11 mouse cellular contexts compared by ENCODE assay signal in genomic region chr16:78457731-78458151, GRCm38 (mm10).
DNase-seq lines count a peak whose midpoint lies in the region; ATAC-seq and TF ChIP-seq lines count a peak whose summit lies in the region.
"Had no signal": no experiment of that assay in that cellular context is flagged by ENCODE, and none has a peak within 500 bp of the region (broad histone marks: within the 10 kb centered on the region; RNA-seq: fewer than 3 reads in every experiment).

No protein-coding gene starts in this region.

- no peak for TF ChIP-seq POLR2A in heart, adult 2 months (IDR thresholded peaks at IDR 0.05; ENCODE audit: insufficient read depth, low read depth, low read length)

- H3K4me1 ChIP-seq in midbrain, embryonic 12.5 days, result no peaks in the 10 kb centered on the region
- H3K4me1 ChIP-seq in midbrain, embryonic 11.5 days (ENCODE audit: control insufficient read depth, insufficient read depth, low read length), result no peaks in the 10 kb centered on the region
- H3K4me1 ChIP-seq in forebrain, embryonic 15.5 days, result no peaks in the 10 kb centered on the region
- H3K4me1 ChIP-seq in heart, adult 2 months (ENCODE audit: control insufficient read depth, insufficient read depth, low read length), result no peaks in the 10 kb centered on the region

- no peaks in the 10 kb centered on the region for H3K36me3 ChIP-seq in midbrain, embryonic 12.5 days
- H3K36me3 ChIP-seq in midbrain, embryonic 11.5 days (ENCODE audit: control insufficient read depth, insufficient read depth, low read length), result no peaks in the 10 kb centered on the region
- no peaks in the 10 kb centered on the region for H3K36me3 ChIP-seq in forebrain, embryonic 15.5 days
- H3K36me3 ChIP-seq in heart, adult 2 months (ENCODE audit: control insufficient read depth, insufficient read depth, low read length), result no peaks in the 10 kb centered on the region

- H3K4me2 ChIP-seq in midbrain, embryonic 12.5 days (replicated peaks), result no peak overlapping the region
- H3K4me2 ChIP-seq in midbrain, embryonic 11.5 days, result no peak overlapping the region
- no peak overlapping the region for H3K4me2 ChIP-seq in forebrain, embryonic 15.5 days (replicated peaks)

- DNase-seq in frontal cortex, postnatal 36 days (ENCODE audit: low spot score in 2 of 2), result no peak
- no peak for DNase-seq in midbrain, embryonic 11.5 days (ENCODE audit: low spot score, missing footprints)
- peak; percentile 51 for DNase-seq in retina, postnatal 1 day
- DNase-seq in heart, adult 2 months, result no peak
- DNase-seq in right cerebral cortex, postnatal 25 days, result no peak
- DNase-seq: heart, adult 18-20 months; heart, postnatal 36 days; kidney, adult 9 months had no signal

- ATAC-seq in frontal cortex, adult (ENCODE audit: low TSS enrichment), result peak; percentile 65; the same call in 1 of the 2 replicates
- 0 out of 2 replicates have a peak, but pooled peaks have one; percentile 7 for ATAC-seq in midbrain, embryonic 12.5 days (ENCODE audit: low FRiP score, low read depth)
- ATAC-seq in midbrain, embryonic 11.5 days (ENCODE audit: low FRiP score), result no peak
- ATAC-seq in forebrain, embryonic 15.5 days (replicated peaks), result peak; percentile 91

- H3K4me3 ChIP-seq in midbrain, embryonic 12.5 days, result no peak overlapping the region
- no peak overlapping the region for H3K4me3 ChIP-seq in midbrain, embryonic 11.5 days (ENCODE audit: low read depth, low read length)
- no peak overlapping the region for H3K4me3 ChIP-seq in forebrain, embryonic 15.5 days
- no peak overlapping the region for H3K4me3 ChIP-seq in heart, adult 2 months

- no peaks in the 10 kb centered on the region for H3K9me3 ChIP-seq in midbrain, embryonic 12.5 days
- H3K9me3 ChIP-seq in midbrain, embryonic 11.5 days (ENCODE audit: control insufficient read depth, low read length), result no peaks in the 10 kb centered on the region
- H3K9me3 ChIP-seq in forebrain, embryonic 15.5 days, result no peaks in the 10 kb centered on the region

- no peak overlapping the region for H3K9ac ChIP-seq in midbrain, embryonic 12.5 days (replicated peaks)
- H3K9ac ChIP-seq in midbrain, embryonic 11.5 days (ENCODE audit: low read length), result no peak overlapping the region
- no peak overlapping the region for H3K9ac ChIP-seq in forebrain, embryonic 15.5 days (replicated peaks)
- H3K9ac ChIP-seq in heart, adult 2 months (ENCODE audit: low read depth, low read length), result no peak overlapping the region

- no peak overlapping the region for H3K27ac ChIP-seq in midbrain, embryonic 12.5 days (replicated peaks)
- no peak overlapping the region for H3K27ac ChIP-seq in midbrain, embryonic 11.5 days (ENCODE audit: low read depth, low read length)
- H3K27ac ChIP-seq in forebrain, embryonic 15.5 days (replicated peaks), result 0 out of 2 replicates have a peak overlapping the region, but pooled peaks have one; percentile 9
- H3K27ac ChIP-seq in heart, adult 2 months, result no peak overlapping the region

- H3K27me3 ChIP-seq in midbrain, embryonic 12.5 days, result peaks cover 4% of the 10 kb centered on the region; the same call in 1 of the 2 replicates
- H3K27me3 ChIP-seq in midbrain, embryonic 11.5 days (ENCODE audit: control insufficient read depth, insufficient read depth, low read length), result no peaks in the 10 kb centered on the region
- no peaks in the 10 kb centered on the region for H3K27me3 ChIP-seq in forebrain, embryonic 15.5 days
- H3K27me3 ChIP-seq in heart, adult 2 months (ENCODE audit: control insufficient read depth, insufficient read depth, low read length), result no peaks in the 10 kb centered on the region

- no peaks in the 10 kb centered on the region for H3K79me2 ChIP-seq in heart, adult 2 months (replicated peaks; ENCODE audit: control insufficient read depth, insufficient read depth, low read length)

- intact Hi-C loops in heart, adult 2 months (cut with DNase I), result loop anchor here (10.0 kb wide), 1 partner anchor 263 kb away; no protein-coding TSS in a partner anchor

- no peak for TF ChIP-seq CTCF in heart, adult 2 months (IDR thresholded peaks at IDR 0.05)

- no peak for TF ChIP-seq EP300 in heart, adult 2 months (IDR thresholded peaks at IDR 0.05; ENCODE audit: insufficient read depth, low read depth, low read length)

- 77% methylated on average over 8 of the region's 8 CpGs for WGBS in midbrain, embryonic 12.5 days
- WGBS in midbrain, embryonic 11.5 days, result 88% methylated on average over 8 of the region's 8 CpGs
- 12% methylated on average over 8 of the region's 8 CpGs for WGBS in forebrain, embryonic 15.5 days
- 86% methylated on average over 8 of the region's 8 CpGs for WGBS in heart, adult 2 months
